Mouse (Mus musculus) midbrain, embryonic 11.5 days (tissue): ENCODE measurements around the gene Cxadr. TPM values are rescaled to one million over a fixed set of nuclear protein-coding genes. Genes with fewer than 3 reads are reported as not detected.

Source experiments
- ATAC-seq: fragments of 200-750 bp; cut with Nextera tagmentation; 2 replicates; pipeline ENCODE4 v1.8.0; 2017; ENCODE audit warnings: moderate TSS enrichment, moderate library complexity; ENCODE audit not compliant: low FRiP score
- DNase-seq: peaks from one replicate; pipeline ENCODE4 v3.0.0; 2015; ENCODE audit warnings: low spot score; ENCODE audit errors: missing footprints
- H3K27ac ChIP-seq: fragments of 300-500 bp; sonication (generic); 2 replicates; pipeline ENCODE4 v1.5.1; 2014; ENCODE audit warnings: low read depth, low read length
- H3K27me3 ChIP-seq: fragments of 300-500 bp; sonication (generic); 2 replicates; pipeline ENCODE4 v1.6.1; 2014; ENCODE audit warnings: mild to moderate bottlenecking, low read length, moderate library complexity, mixed read lengths; ENCODE audit not compliant: control insufficient read depth, insufficient read depth
- H3K36me3 ChIP-seq: fragments of 300-500 bp; sonication (generic); 2 replicates; pipeline ENCODE4 v1.6.1; 2014; ENCODE audit warnings: mild to moderate bottlenecking, low read length, moderate library complexity, mixed read lengths; ENCODE audit not compliant: control insufficient read depth, insufficient read depth
- H3K4me1 ChIP-seq: fragments of 300-500 bp; sonication (generic); 2 replicates; pipeline ENCODE4 v1.6.1; 2014; ENCODE audit warnings: low read length; ENCODE audit not compliant: control insufficient read depth, insufficient read depth
- H3K4me2 ChIP-seq: fragments of 300-500 bp; sonication (generic); 2 replicates; pipeline ENCODE4 v1.6.1; 2014; ENCODE audit warnings: mild to moderate bottlenecking, moderate library complexity
- H3K4me3 ChIP-seq: fragments of 300-500 bp; sonication (generic); 2 replicates; pipeline ENCODE4 v1.5.1; 2014; ENCODE audit warnings: low read depth, low read length
- H3K9ac ChIP-seq: fragments of 300-500 bp; sonication (generic); 2 replicates; pipeline ENCODE4 v1.6.1; 2014; ENCODE audit warnings: low read length
- H3K9me3 ChIP-seq: fragments of 300-500 bp; sonication (generic); 2 replicates; pipeline ENCODE4 v1.6.1; 2016; ENCODE audit warnings: low read length; ENCODE audit not compliant: control insufficient read depth
- WGBS: fragments of 180-500 bp; shearing (Covaris S2); extraction: QIAGEN DNeasy Blood & Tissue Kit; methylation state at CpG from one replicate; pipeline ENCODE4 v1.1.7; 2014; 5-methylcytosine and 5-hydroxymethylcytosine counted together
- polyA plus RNA-seq: library from polyadenylated mRNA; unstranded; fragments of >200 nt; fragmentation: Nextera tagmentation; extraction: Ambion mirVana; gene quantifications from 2 replicates; pipeline ENCODE4 v1.2.1, GENCODE M21; 2014

Cxadr gene
- polyA plus RNA-seq, 1 experiment from 2014 or later, result 69.0 TPM

DNA sequence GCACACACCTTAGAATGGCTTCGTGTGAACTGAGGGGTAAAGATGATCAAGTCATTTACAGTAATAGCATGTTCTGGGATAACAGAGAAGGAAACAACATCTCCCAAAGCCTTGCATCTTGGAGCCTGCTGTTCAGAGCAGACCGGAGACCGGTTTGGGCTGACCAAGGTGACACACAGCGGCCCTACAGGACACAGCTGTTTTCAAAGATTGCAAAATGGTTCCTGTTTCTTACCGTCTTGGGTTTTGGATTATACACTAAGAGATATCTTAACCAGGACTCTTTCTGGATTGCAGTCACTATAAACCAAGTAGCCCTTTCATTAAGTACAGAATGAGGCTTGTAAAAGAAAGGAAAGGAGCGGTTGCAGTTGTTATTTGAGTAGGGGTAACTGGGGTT is 97.4 kb downstream of the Cxadr start:
- Histone ChIP-seq H3K4me1 (no peaks in the 10 kb centered on the region), H3K4me2 (no peak overlapping the region), H3K9me3 (no peaks in the 10 kb centered on the region), H3K4me3 (no peak overlapping the region), H3K9ac (no peak overlapping the region), H3K27me3 (no peaks in the 10 kb centered on the region), H3K27ac (no peak overlapping the region), H3K36me3 (no peaks in the 10 kb centered on the region)
- DNase-seq, result peak; percentile 17
- WGBS, result 88% methylated on average over 6 of the region's 6 CpGs
- no peak for ATAC-seq

DNA sequence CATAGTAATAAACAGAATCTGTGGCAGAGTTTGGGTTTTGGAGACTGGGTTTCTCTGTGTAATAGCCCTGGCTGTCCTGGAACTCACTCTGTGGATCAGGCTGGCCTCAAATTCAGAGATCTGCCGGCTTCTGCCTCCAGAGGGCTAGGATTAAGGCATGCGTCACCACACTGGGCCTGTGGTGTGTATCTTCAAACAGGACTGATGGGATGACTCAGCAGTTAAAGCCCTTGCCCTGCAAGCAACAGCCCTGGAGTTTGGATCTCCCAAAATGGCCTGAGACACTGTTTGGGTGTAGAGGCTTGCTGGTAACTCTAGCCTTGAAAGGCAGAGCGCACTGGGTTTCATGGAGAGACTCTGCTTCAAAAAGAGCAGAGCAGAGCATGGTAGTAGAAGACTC is 98.1 kb downstream of the Cxadr start:
- 90% methylated on average over 3 of the region's 3 CpGs for WGBS
- no peak overlapping the region for H3K9ac ChIP-seq
- H3K4me3 ChIP-seq, result no peak overlapping the region
- no peaks in the 10 kb centered on the region for H3K4me1 ChIP-seq
- H3K27me3 ChIP-seq, result no peaks in the 10 kb centered on the region
- no peak overlapping the region for H3K4me2 ChIP-seq
- ATAC-seq (no peak), DNase-seq (peak; percentile 23)
- no peaks in the 10 kb centered on the region for H3K9me3 ChIP-seq
- no peak overlapping the region for H3K27ac ChIP-seq
- no peaks in the 10 kb centered on the region for H3K36me3 ChIP-seq

DNA sequence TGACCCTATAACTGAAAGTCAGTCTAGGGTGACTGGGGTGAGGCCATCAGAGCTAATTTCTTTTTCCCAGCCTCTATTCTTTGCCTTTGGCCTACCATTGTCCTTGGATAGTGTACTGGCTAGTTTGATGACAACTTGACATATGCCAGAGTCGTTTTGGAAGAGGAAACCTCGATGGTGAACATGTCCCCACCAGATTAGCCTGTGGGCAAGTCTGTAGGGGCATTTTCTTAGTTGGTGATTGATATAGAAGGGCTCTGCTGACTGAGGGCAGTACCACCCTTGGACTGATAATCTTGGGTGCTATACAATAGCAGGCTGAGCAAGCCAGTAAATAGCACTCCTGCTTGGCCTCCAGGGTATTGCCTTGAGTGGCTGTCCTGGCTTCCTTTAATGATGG is 101.0 kb downstream of the Cxadr start:
- Histone ChIP-seq H3K27ac (no peak overlapping the region), H3K4me2 (no peak overlapping the region), H3K4me3 (no peak overlapping the region), H3K36me3 (no peaks in the 10 kb centered on the region), H3K9me3 (no peaks in the 10 kb centered on the region), H3K4me1 (no peaks in the 10 kb centered on the region), H3K27me3 (no peaks in the 10 kb centered on the region), H3K9ac (no peak overlapping the region)
- WGBS, result 54% methylated on average over 2 of the region's 2 CpGs
- DNase-seq (no peak), ATAC-seq (no peak)

DNA sequence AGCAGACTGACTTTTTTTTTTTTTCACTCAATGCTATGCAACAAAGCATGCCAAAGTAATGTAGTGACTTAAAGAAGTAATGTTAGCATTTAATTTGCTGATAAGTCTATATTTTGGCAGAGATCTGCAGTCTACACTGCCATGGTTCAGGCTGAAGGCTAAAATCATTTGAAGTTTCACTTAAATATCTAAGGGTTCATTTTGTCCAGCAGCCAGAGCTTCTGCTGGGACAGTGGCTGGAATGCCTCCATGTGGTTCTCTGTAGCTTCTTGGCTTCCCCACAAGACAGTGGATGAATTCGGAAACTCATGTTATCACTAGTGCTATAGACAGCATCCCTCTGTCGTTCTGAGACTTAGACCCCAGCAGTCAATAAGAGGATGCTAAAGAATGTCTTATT is 105.4 kb downstream of the Cxadr start:
- Histone ChIP-seq H3K27me3 (no peaks in the 10 kb centered on the region), H3K4me3 (no peak overlapping the region), H3K4me2 (no peak overlapping the region), H3K9ac (no peak overlapping the region), H3K9me3 (no peaks in the 10 kb centered on the region), H3K4me1 (no peaks in the 10 kb centered on the region), H3K36me3 (no peaks in the 10 kb centered on the region), H3K27ac (no peak overlapping the region)
- peak; percentile 31 for DNase-seq
- no peak for ATAC-seq
- 87% methylated on average over 2 of the region's 2 CpGs for WGBS

DNA sequence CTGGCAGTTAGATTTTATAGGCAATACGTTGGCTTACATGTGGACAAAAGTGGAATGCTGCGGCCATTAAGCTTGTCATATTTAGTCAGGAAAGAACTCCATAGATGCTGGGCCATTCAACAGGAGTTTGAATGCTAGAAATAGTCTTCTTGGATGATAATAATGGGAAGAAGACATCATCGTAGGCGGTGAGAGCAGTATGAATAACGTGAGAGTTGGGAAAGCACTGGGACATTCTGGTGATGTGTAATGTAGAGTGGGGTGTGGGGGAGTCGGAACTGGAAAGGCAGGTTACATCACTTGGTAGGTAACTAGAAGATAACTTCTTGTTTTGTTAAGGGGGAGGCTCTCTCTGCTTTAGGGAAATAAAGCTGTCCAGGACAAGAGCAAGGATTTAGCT is 106.6 kb downstream of the Cxadr start:
- no peaks in the 10 kb centered on the region for H3K27me3 ChIP-seq
- H3K4me3 ChIP-seq, result no peak overlapping the region
- H3K9me3 ChIP-seq, result no peaks in the 10 kb centered on the region
- WGBS, result 93% methylated on average over 6 of the region's 6 CpGs
- no peak overlapping the region for H3K9ac ChIP-seq
- ATAC-seq (no peak), DNase-seq (peak; percentile 60)
- no peak overlapping the region for H3K4me2 ChIP-seq
- no peaks in the 10 kb centered on the region for H3K36me3 ChIP-seq
- H3K4me1 ChIP-seq, result no peaks in the 10 kb centered on the region
- no peak overlapping the region for H3K27ac ChIP-seq

Other genes starting within 250 kb of the Cxadr start
- gene Btg3, start 75.7 kb downstream of the Cxadr start, polyA plus RNA-seq, result 50.4 and 51.3 TPM in 2 replicates